Mouse (Mus musculus) liver, embryonic 12.5 days (tissue): ENCODE data around the gene Mybpc3. TPM values are rescaled to one million over a fixed set of nuclear protein-coding genes. Genes with fewer than 3 reads are reported as not detected.
"Not testable (repeated sequence)": the region's sequence is repeated elsewhere in the genome, so short reads cannot be mapped to it uniquely, and the experiment has no call there.

Experiments
- ATAC-seq: fragments of 200-750 bp; cut with Nextera tagmentation; 2 replicates; pipeline ENCODE4 v1.8.0; 2017; ENCODE audit warnings: moderate number of reproducible peaks, mild to moderate bottlenecking, moderate library complexity
- H3K27ac ChIP-seq: fragments of 300-500 bp; sonication (generic); 2 replicates; pipeline ENCODE4 v1.5.1; 2016; ENCODE audit warnings: mild to moderate bottlenecking
- H3K27me3 ChIP-seq: fragments of 300-500 bp; sonication (generic); replicated peaks from 2 replicates; pipeline ENCODE4 v1.6.1; 2016; ENCODE audit warnings: mild to moderate bottlenecking, moderate library complexity
- H3K36me3 ChIP-seq: fragments of 300-500 bp; sonication (generic); 2 replicates; pipeline ENCODE4 v1.6.1; 2016; ENCODE audit warnings: mild to moderate bottlenecking, moderate library complexity
- H3K4me1 ChIP-seq: fragments of 300-500 bp; sonication (generic); 2 replicates; pipeline ENCODE4 v1.6.1; 2016
- H3K4me2 ChIP-seq: fragments of 300-500 bp; sonication (generic); 2 replicates; pipeline ENCODE4 v1.6.1; 2016; ENCODE audit warnings: mild to moderate bottlenecking, moderate library complexity
- H3K4me3 ChIP-seq: fragments of 300-500 bp; sonication (generic); 2 replicates; pipeline ENCODE4 v1.5.1; 2016; ENCODE audit warnings: mild to moderate bottlenecking, moderate library complexity
- H3K9ac ChIP-seq: fragments of 300-500 bp; sonication (generic); 2 replicates; pipeline ENCODE4 v1.6.1; 2016; ENCODE audit warnings: mild to moderate bottlenecking, moderate library complexity
- H3K9me3 ChIP-seq: fragments of 300-500 bp; sonication (generic); replicated peaks from 2 replicates; pipeline ENCODE4 v1.6.1; 2016; ENCODE audit warnings: mild to moderate bottlenecking, moderate library complexity
- WGBS: fragments of 180-500 bp; shearing (Covaris S2); methylation state at CpG from one replicate; pipeline ENCODE4 v1.1.7; 2016; ENCODE audit not compliant: insufficient replicate concordance; 5-methylcytosine and 5-hydroxymethylcytosine counted together
- polyA plus RNA-seq: library from polyadenylated mRNA; unstranded; fragments of >200 nt; fragmentation: Nextera tagmentation; extraction: Ambion mirVana; gene quantifications from 2 replicates; pipeline ENCODE4 v1.2.1, GENCODE M21; 2016

Mybpc3 gene
- polyA plus RNA-seq, 1 experiment from 2014 or later, result 0.23 TPM

DNA sequence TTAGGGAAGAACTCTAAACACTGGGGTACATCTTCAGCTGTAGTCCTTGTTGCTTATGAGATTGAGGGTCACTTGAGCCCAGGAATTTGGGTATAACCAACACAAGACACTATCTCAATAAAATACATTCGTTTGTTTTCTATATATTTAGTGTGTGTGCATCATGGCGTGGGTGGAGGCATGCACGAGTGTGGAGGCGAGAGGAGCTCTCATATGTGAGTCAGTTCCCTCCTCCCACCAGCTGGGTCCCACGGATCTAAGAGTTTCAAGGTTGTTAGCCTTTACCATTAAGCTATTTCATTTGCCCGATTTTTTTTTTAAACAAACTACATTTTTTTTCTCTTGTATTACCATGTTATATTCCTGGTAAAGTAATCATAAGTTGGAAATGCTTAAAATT, 27.1 kb upstream of the Mybpc3 start:
- H3K4me3 ChIP-seq, result no peak overlapping the region
- peaks cover 25% of the 10 kb centered on the region for H3K4me1 ChIP-seq
- 70% methylated on average over 6 of the region's 6 CpGs for WGBS
- H3K27me3 ChIP-seq, result peaks cover 8% of the 10 kb centered on the region
- H3K9me3 ChIP-seq, result no peaks in the 10 kb centered on the region
- no peak overlapping the region for H3K4me2 ChIP-seq
- H3K36me3 ChIP-seq, result no peaks in the 10 kb centered on the region
- H3K9ac ChIP-seq, result no peak overlapping the region
- no peak overlapping the region for H3K27ac ChIP-seq
- ATAC-seq, result no peak

DNA sequence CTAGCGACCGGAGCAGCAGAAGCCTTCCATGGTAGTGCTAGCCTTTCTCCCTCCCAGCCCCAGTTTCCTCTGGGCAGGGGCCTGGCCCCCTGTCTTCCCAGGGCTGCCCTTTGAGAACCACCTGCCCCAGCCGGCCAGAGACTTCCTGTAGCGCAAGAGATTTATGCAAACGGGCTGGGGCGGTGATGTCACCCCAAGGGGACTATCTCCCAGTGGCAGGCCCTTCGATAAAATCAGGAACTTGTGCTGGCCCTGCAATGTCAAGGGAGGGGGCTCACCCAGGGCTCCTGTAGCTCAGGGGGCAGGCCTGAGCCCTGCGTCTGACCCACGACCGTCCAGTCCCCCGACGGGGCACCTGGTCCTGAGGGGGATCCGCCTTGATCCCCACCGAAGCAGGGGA, 21.4 kb upstream of the Mybpc3 start:
- H3K9me3 ChIP-seq, result no peaks in the 10 kb centered on the region
- peak overlapping the region; percentile 44 for H3K4me3 ChIP-seq
- ATAC-seq, result peak; percentile 77
- H3K36me3 ChIP-seq, result no peaks in the 10 kb centered on the region
- peaks cover 8% of the 10 kb centered on the region for H3K27me3 ChIP-seq
- H3K9ac ChIP-seq, result peak overlapping the region; percentile 55
- WGBS, result 14% methylated on average over 14 of the region's 14 CpGs
- H3K4me1 ChIP-seq, result peaks cover 45% of the 10 kb centered on the region
- peak overlapping the region; percentile 56 for H3K4me2 ChIP-seq
- peak overlapping the region; percentile 67; the same call in 1 of the 2 replicates for H3K27ac ChIP-seq

DNA sequence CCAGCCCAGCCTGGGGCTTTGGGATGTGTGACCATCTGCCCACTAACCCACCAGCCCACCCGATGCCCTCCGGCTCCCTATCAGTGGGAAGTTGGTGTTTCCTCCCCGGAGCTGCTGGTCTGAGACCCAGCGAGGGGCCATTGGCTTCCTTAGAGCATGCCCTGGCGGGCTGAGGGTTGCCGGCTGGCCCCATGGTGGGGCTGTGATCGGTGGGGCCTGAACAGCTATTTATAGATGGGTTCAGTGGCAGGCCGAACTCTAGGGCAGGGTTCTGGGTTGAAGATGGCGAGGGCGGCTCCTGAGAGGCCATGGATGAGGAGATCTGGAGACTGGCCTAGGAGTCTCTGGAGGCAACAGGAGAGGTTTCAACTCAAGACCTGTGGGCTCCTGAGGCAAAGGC, 20.9 kb upstream of the Mybpc3 start:
- Histone ChIP-seq H3K4me1 (peaks cover 50% of the 10 kb centered on the region), H3K27me3 (peaks cover 8% of the 10 kb centered on the region), H3K9ac (peak overlapping the region; percentile 55), H3K4me2 (peak overlapping the region; percentile 56), H3K4me3 (peak overlapping the region; percentile 44), H3K27ac (peak overlapping the region; percentile 67), H3K36me3 (no peaks in the 10 kb centered on the region), H3K9me3 (no peaks in the 10 kb centered on the region)
- 26% methylated on average over 10 of the region's 10 CpGs for WGBS
- no peak; the same call in none of the 2 replicates for ATAC-seq

DNA sequence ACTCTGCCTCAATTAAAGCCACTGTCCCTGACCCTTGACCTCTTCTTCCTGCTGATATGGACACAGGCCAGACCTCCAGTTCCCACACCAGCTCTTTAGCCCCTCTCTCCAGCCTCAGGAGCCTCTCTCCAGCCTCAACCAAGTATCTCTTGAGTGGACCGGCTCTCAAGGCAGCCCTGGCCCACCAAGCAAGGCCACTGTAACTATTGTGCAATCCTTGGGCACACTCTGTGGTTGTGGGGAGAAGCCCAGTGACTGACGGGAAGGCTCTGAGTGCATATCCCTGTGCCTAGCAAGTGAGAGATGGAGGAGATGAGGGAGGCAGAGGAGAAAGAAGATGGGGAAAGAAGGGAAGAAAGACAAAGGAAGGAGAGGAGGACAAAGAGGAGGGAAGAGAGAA, 19.8 kb upstream of the Mybpc3 start:
- Histone ChIP-seq H3K4me2 (peak overlapping the region; percentile 56), H3K27me3 (peaks cover 8% of the 10 kb centered on the region), H3K4me1 (peaks cover 52% of the 10 kb centered on the region), H3K27ac (peak overlapping the region; percentile 67; the same call in 1 of the 2 replicates), H3K9me3 (no peaks in the 10 kb centered on the region), H3K9ac (peak overlapping the region; percentile 55; the same call in 1 of the 2 replicates), H3K4me3 (peak overlapping the region; percentile 44), H3K36me3 (no peaks in the 10 kb centered on the region)
- ATAC-seq, result no peak
- WGBS, result 41% methylated on average over 2 of the region's 2 CpGs

DNA sequence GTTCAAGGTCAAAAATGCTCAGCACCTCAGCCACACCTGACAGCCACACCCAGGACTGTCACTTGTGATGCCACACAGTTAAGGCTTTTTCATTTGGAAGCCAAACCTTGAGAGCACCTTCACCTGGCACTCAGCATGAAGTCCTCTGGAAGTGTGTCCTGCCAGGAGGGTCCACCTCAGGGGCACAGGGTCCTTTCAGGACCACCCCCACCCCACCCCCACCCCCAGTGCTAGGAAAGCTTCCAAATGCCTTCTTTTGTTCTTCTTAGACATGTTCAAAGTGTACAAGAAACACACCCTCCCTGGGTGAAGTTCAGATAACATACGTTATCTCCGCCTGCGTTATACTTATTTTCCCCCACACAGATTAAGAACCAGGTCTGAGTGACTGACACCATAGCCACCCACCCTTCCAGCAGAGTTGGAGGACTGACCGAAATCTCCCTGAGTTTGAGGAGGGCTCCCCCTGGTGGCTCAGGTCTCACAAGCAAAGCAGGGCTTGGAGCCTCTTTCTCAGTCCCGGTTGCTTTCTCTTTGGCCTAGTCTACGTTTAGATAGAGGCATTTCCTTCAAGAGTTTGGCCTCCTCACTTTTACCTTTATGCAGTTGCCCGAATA, 16.7 kb upstream of the Mybpc3 start:
- Histone ChIP-seq H3K4me2 (peak overlapping the region; percentile 33; the same call in 1 of the 2 replicates), H3K9ac (peak overlapping the region; percentile 40; the same call in 1 of the 2 replicates), H3K4me3 (no peak overlapping the region), H3K9me3 (no peaks in the 10 kb centered on the region), H3K36me3 (no peaks in the 10 kb centered on the region), H3K27me3 (no peaks in the 10 kb centered on the region), H3K4me1 (peaks cover 69% of the 10 kb centered on the region), H3K27ac (no peak overlapping the region)
- ATAC-seq, result peak; percentile 70
- 5% methylated on average over 7 of the region's 7 CpGs for WGBS

DNA sequence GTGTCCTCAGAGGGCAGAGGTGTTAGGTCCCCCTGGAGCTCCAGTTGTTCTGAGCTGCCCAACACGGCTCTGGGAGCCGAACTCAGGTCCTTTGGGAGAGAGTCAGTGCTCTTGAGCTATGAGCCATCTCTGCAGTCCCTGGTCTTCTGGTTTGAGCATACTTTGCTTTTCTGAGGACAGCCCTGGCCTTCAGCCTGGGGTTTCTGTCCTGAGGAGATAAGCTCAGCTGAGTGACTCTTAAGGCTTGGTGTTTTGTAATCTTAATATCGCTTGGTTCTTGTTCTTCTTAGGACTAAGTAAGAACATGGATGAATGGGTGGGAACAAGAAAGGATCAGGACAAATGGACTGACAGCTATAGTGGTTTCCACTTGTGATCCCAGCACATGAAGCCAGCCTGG, 9.8 kb upstream of the Mybpc3 start:
- H3K36me3 ChIP-seq, result no peaks in the 10 kb centered on the region; the same call in 1 of the 2 replicates
- ATAC-seq, result peak; percentile 67; the same call in 1 of the 2 replicates
- H3K27ac ChIP-seq, result peak overlapping the region; percentile 10
- no peak overlapping the region for H3K4me3 ChIP-seq
- no peaks in the 10 kb centered on the region for H3K27me3 ChIP-seq
- peak overlapping the region; percentile 31; the same call in 1 of the 2 replicates for H3K4me2 ChIP-seq
- peaks cover 75% of the 10 kb centered on the region for H3K4me1 ChIP-seq
- H3K9me3 ChIP-seq, result no peaks in the 10 kb centered on the region
- H3K9ac ChIP-seq, result 0 out of 2 replicates have a peak overlapping the region, but pooled peaks have one; percentile 12
- 40% methylated on average over 3 of the region's 3 CpGs for WGBS

DNA sequence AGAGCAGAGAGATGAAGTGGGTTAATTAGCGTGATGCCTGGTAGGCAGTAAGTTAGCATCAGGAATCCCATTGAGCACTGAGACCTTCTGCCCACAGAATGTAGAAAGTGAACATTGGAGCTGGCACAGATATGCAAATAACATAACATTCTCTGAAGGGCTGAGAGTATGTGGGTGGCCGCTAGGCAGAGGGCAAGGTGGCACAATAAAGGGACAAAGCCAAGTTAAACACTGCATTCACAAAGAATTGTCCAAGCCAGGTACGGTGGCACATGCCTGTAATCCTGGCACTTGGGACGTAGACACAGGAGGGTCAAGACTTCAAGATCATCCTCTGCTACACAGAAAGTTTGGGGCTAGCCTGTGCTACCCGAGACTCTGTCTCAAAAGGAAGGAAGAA, 8.7 kb upstream of the Mybpc3 start:
- 78% methylated on average over 5 of the region's 5 CpGs for WGBS
- Histone ChIP-seq H3K27ac (no peak overlapping the region), H3K4me2 (no peak overlapping the region), H3K9me3 (no peaks in the 10 kb centered on the region), H3K4me1 (peaks cover 79% of the 10 kb centered on the region), H3K4me3 (no peak overlapping the region), H3K27me3 (no peaks in the 10 kb centered on the region), H3K9ac (no peak overlapping the region), H3K36me3 (no peaks in the 10 kb centered on the region; the same call in 1 of the 2 replicates)
- no peak for ATAC-seq

DNA sequence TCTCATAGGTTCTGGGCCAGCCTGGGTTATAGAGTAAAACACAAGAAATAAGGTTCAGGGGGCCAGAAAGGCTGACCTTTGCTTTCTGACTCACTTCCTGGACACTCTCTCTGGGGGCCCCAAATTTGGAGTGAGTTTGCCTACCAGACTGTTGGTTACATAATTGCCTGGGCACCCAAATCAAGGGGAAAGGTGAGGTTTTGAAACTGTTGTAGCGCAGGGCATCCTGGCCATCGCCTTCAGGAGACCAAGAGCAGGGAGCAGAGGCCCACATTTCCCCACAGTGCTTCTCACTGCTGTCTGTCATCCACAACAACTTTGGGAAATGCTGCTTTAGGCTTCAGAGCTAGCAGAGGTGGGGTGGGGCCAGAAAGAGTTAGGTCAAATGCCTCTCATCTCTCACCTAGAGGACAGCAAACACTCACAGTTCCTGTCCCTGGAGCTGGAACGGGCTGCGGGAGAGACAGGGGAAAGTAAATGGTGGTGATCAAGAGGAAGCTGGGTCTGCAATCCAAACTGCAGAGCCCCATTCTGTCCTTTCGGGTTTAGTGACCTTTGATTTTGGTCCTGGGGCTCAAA, 8.0 kb upstream of the Mybpc3 start:
- no peak for ATAC-seq
- H3K4me3 ChIP-seq, result no peak overlapping the region
- H3K9me3 ChIP-seq, result no peaks in the 10 kb centered on the region
- H3K4me1 ChIP-seq, result peaks cover 81% of the 10 kb centered on the region
- no peak overlapping the region for H3K4me2 ChIP-seq
- no peaks in the 10 kb centered on the region; the same call in 1 of the 2 replicates for H3K36me3 ChIP-seq
- H3K9ac ChIP-seq, result no peak overlapping the region
- H3K27ac ChIP-seq, result no peak overlapping the region
- no peaks in the 10 kb centered on the region for H3K27me3 ChIP-seq
- WGBS, result 80% methylated on average over 5 of the region's 5 CpGs

DNA sequence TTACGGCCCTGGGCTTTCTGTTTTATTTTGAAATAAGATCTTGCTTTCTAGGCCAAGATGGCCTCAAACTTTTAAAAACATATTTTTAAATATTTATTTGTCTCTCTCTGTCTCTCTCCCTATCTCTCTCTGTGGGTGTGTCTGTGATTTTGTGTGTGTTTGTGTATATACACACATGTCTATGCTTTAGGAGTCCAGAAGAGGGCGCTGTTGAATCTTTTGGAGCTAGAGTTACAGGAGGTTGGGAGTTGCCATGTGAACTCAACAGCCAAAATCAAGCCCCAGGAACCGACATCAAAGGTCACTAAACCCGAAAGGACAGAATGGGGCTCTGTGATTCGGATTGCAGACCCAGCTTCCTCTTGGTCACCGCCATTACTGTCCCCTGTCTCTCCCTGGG, 7.5 kb upstream of the Mybpc3 start:
- H3K4me1 ChIP-seq, result peaks cover 81% of the 10 kb centered on the region
- no peak overlapping the region for H3K4me2 ChIP-seq
- no peak for ATAC-seq
- no peak overlapping the region for H3K9ac ChIP-seq
- WGBS, result 75% methylated on average over 6 of the region's 6 CpGs
- H3K36me3 ChIP-seq, result peaks cover 2% of the 10 kb centered on the region; the same call in 1 of the 2 replicates
- no peaks in the 10 kb centered on the region for H3K9me3 ChIP-seq
- H3K4me3 ChIP-seq, result no peak overlapping the region
- H3K27ac ChIP-seq, result no peak overlapping the region
- no peaks in the 10 kb centered on the region for H3K27me3 ChIP-seq

DNA sequence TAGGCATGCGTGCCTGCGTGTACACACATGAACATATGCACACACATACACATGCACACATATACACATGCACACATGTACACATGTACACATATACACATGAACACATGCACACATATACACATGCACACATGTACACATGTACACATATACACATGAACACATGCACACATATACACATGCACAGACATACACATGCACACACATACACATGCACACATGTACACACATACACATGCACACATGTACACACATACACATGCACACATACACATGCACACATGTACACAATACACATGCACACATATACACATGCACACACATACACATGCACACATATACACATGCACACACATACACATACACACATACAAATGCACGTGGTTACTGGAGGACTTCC, 6.1 kb upstream of the Mybpc3 start:
- not testable (repeated sequence) for H3K36me3 ChIP-seq, H3K9me3 ChIP-seq, H3K4me3 ChIP-seq, H3K27me3 ChIP-seq, ATAC-seq, H3K9ac ChIP-seq, H3K27ac ChIP-seq, H3K4me2 ChIP-seq
- H3K4me1 ChIP-seq, result peaks cover 72% of the 10 kb centered on the region
- 84% methylated on average over 3 of the region's 3 CpGs for WGBS

DNA sequence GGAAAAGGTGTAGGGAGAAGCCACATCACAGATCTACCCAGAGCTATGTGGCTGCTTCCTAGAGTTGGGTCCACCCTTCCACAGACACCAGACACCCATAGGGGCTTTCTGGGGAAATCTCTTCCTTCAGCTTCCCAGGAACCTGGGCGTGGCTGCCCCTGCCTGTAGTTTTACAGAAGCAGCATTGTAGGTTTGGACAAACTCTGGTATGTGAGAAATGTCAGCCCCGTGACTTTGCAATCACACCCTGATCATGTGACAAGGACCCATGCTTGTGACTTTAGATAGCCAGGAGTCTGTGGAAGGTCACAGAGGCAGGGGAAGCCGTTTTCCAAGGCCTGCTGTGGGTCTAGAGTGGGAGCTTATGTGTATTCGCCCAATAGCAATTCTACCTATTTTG, 5.5 kb upstream of the Mybpc3 start:
- no peak for ATAC-seq
- Histone ChIP-seq H3K27ac (peak overlapping the region; percentile 36; the same call in 1 of the 2 replicates), H3K4me1 (peaks cover 66% of the 10 kb centered on the region), H3K27me3 (no peaks in the 10 kb centered on the region; the same call in 1 of the 2 replicates), H3K36me3 (peaks cover 2% of the 10 kb centered on the region; the same call in 1 of the 2 replicates), H3K4me3 (no peak overlapping the region), H3K9ac (no peak overlapping the region), H3K4me2 (no peak overlapping the region), H3K9me3 (no peaks in the 10 kb centered on the region)
- 51% methylated on average over 4 of the region's 4 CpGs for WGBS

DNA sequence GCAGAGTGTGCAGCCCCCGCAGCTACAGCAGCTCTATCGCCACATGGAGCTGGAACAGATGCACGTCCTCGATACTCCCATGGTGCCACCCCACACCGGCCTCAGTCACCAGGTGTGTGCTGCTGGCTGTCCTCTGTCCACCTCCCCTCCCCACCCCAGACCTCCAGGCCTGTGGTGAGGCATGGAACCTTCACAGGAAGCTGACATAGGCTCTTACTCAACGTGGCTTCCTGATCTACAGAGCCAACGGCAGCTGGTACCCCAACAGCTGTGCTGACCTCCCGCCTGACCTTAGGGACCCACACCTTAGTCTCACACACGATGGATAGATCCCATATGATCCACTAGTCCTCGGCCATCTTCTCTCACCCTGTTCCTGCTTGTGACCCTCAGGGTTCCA, 4.6 kb upstream of the Mybpc3 start:
- H3K9me3 ChIP-seq, result no peaks in the 10 kb centered on the region
- no peak overlapping the region for H3K9ac ChIP-seq
- H3K36me3 ChIP-seq, result peaks cover 2% of the 10 kb centered on the region; the same call in 1 of the 2 replicates
- WGBS, result 63% methylated on average over 10 of the region's 10 CpGs
- H3K27ac ChIP-seq, result peak overlapping the region; percentile 23; the same call in 1 of the 2 replicates
- no peak overlapping the region for H3K4me3 ChIP-seq
- peak overlapping the region; percentile 36; the same call in 1 of the 2 replicates for H3K4me2 ChIP-seq
- no peak for ATAC-seq
- peaks cover 2% of the 10 kb centered on the region; the same call in 1 of the 2 replicates for H3K27me3 ChIP-seq
- peaks cover 60% of the 10 kb centered on the region for H3K4me1 ChIP-seq
